Mouse (Mus musculus) cerebellum, adult 18-20 months (tissue): Measurements from ENCODE around the gene 4931428F04Rik.

ENCODE experiments used
- DNase-seq, 2 experiments: peaks; one replicate each; pipeline ENCODE4 v3.0.0; 2021

The 4931428F04Rik gene

DNA sequence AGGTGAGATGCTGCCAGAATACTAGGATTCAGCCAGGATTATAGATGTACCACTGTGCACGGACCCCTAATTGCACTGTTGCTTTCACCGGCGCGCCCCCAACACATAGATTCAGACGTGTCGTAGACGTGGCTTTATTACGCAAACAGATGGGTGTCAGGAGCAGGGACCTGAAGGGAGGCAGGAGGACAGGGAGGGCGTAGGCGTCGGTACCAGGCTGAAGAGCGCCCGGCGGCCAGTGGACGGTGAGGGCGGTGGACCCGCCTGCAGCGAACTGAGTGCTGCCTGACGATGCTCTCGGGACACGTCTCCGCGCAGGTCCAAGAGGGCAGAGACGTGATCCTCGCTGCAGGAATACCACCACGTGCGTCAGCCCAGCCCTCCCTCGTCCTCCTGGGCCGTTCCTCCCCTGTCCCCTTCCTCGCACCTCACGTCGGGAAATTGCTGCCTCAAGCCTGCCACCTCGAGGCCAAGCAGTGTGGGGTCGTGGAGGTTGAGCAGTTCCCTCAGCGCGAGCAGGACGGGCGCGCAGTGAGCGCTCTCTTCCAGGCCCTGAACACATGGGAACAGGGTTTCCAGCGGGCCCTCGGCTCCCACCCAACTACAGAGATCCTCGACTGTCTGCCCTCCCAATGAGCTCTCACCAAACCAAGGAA, at the start of gene 4931428F04Rik:
Gene 4931428F04Rik (minus strand): TSS at position 60 of the 656 bp plus-strand sequence.
- DNase-seq: peak; percentile 70 to 75

DNA sequence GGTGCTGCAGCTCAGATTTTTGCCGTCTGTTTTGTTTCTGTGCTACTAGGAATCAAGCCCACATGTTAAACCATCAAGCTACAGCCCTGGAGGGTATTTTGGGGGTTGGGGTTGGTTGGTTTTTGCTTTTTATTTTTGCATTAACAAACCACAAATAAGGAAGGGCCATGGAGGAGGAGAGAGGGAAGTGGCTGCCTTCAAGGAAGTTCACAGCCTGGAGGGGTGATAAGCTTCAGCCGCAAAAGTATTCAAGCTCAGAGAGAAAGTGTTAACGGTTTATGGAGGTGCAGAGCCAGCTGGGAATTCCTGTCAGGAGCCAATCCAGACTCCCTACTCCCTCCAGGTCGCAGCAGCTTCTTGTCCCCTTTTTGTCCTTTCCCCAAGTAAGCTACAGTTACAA, 49.3 kb upstream of the 4931428F04Rik start:
- no peak for DNase-seq

DNA sequence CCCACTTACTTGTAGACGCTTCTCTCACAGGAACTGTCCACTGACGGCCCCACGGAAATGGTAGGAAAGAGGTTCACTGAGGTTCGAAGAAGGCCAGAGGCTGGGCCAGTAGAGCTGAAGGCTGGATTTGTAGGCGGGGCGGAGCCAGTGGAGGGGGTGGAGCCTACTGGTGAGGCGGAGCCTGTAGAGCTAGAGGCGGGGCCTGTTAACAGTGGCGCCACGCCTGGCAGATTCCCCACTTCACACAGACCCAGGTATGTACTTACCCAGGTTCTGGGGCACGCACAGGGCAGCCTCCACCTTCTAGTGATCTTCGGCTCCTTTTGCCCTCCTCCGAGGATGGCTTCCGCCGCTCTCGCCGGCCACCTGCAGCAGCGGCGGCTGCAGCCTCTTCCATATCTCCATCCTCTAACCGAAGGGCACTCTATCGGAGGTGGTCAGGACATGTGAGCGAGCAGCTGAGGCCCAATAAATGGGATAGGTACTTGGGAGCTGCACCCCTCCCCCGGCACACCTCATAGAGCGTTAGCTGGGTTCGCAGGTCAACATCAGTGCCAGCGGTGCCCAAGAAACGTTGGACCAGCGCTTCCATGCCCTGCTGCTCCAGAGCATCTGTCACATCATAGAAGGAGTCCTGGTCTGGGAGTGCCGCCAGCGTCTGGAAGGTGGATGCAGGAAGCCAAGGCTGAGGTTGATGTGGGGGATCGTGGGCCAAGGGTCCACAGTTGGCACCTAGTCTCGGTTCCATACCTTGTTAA, 46.9 kb upstream of the 4931428F04Rik start:
- no peak for DNase-seq

DNA sequence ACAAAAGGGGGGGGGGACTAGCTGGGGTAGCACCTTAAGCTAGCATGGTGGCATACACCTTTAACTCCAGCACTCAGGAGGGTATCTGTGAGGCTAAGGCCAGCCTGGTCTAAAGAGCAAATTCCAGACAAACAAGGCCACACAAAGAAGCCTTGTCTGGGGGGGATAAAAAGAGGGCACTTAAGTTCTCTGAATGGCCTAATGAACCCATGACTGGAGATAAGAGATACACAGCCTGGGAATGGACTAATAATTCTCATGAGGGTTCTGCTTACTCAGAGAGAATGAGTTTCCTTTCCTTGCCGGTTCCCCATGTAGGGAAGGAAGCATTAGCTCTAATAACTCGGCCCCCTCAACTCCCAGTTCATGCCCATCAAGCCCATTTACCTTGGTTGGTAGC, 42.9 kb upstream of the 4931428F04Rik start:
- DNase-seq: no peak

DNA sequence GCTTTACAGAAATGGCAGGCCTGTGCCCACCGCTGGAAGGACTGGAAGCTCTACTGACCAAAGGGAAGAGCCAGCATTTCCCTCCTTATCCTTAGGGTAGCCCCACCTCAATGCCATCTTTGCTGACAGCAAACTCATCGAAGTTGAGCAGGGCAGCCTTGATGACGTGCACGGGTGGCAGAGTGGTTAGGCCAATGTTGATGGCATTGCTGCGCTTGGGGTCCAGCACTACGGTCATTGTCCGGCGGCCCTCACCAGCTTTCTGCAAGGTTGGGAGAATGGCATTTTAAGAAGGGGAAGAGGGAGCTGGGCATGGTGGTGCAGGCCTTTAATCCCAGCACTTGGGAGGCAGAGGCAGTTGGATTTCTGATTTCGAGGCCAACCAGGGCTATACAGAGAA, 42.3 kb upstream of the 4931428F04Rik start:
- DNase-seq: no peak

DNA sequence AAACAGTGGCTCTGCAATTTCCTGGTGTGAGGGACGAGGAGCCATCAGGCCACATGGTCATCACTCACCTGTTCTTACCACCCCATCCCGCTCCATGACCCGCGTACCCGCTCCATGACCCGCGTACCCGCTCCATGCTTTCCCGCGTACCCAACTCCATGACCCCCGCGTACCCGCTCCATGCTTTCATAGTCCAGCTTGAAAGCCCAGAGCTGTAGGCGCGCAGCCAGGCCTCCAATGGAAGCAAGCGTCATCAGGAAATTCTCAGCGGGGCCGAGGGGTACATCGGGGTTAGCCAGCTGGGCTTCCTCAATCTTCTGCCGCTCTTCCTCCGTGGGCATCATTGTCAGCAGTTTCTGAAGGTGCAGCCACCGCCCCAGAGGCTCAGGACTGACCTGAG, 41.8 kb upstream of the 4931428F04Rik start:
- DNase-seq: no peak

DNA sequence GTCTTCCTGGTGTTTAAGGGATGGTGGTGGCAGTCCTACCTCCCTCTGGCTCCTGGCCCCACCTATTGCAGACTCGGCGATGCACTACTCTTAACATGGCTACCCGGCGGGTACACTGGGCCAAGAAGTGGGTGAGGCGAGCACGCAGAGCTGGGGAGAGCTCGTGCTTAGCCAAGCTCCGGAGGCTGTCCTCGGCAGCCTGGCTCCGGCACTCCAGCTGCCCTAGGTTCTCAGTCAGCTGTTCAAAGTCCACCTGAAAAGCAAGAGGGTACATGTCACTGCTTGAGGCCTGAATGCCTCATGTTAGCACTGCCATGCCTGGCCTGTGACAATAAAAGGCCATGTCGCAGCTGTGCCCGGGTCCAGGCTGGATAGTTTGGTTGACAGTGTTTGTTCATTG, 40.7 kb upstream of the 4931428F04Rik start:
- no peak for DNase-seq

DNA sequence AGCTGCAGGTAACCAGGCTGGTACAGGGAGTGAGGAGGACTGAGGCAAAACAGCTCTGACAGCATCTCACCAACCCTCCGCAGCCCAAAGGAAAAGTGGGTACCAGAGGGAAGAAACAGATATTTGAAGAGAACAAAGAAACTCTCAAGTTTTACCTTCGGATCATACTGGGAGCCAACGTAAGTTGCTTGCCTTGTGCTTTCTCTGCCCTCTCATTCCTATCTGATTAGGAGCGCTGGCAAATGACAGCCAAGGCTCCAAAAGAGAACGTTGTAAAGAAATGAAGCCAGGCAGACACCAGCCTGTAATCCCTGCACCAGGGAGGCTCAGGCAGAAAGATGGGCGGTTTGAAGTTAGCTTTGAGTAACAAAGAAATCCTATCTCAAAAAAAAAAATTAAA, 37.3 kb upstream of the 4931428F04Rik start:
- DNase-seq: no peak

DNA sequence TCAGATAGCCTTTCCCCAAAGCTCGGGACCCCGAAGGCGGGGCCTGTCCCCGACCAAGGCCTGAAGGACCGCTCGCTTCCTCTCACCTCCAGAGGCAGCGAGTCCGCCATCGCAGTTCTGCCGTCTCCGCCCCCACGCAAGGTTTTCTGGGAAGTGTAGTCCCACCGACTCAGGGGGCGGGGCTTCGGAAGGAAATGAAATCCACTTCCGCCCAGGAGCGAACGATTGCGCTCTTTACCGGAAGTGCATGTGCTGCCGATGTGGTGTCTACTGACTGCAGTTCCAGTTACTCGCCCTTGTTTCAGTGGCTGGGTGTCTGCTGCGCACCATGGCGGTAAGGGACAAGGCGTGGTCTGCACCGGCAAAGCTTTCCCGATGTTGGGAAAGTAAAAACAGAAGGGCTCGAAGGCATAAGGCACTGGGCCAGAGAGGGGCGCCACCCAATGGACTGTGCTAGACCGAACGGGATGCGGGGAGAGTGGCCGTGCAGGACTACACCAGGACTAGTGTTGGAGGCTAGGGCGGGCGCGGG, 36.5 kb upstream of the 4931428F04Rik start, which contains the start of the genes Lrrc29 and Tmem208:
Gene Lrrc29 (minus strand): TSS at position 138 of the 532 bp plus-strand sequence.
Gene Tmem208 (plus strand): TSS at position 214 of the 532 bp plus-strand sequence.
- peak; percentile 98 for DNase-seq

DNA sequence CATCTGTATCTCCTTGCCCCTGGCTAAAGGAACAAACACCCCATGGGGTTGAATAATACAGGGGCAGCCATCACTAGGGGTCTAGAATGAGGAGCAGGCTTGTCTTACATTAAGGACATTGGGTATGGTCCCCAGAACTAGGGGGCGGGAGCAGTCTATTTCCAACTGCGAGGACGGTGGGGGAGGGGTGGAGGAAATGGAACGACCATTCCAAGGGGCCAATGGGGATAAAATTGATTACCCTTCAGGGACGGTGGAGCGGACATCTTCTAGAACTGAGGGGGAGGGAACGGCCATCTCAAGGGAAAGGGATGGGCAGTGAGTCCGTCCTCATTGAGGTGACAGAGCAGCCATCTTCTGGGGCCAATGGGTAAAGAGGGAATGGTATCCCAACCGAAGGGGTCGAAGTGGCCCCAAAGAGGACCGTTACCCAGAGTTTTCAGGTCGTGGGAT, 36.0 kb upstream of the 4931428F04Rik start:
- no peak for DNase-seq

DNA sequence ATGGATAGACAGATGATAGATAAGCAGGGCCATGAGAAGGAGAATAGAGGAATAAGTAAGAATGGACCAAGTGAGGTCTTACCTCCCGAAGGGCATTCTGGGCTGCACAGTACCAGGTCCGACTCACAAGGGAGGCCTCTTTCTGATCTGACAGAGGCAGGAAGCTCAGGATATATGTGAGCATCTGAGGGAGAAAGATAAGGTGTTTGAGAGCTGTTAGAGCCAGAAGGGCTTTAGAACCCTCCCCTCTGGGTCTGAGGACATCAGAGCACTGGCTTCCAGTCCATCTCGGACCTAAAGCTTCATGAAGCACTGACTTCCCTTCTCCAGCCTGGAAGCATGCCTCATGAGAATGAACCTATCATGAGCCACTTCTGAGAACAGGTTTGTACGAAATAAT, 33.5 kb upstream of the 4931428F04Rik start:
- DNase-seq: no peak

DNA sequence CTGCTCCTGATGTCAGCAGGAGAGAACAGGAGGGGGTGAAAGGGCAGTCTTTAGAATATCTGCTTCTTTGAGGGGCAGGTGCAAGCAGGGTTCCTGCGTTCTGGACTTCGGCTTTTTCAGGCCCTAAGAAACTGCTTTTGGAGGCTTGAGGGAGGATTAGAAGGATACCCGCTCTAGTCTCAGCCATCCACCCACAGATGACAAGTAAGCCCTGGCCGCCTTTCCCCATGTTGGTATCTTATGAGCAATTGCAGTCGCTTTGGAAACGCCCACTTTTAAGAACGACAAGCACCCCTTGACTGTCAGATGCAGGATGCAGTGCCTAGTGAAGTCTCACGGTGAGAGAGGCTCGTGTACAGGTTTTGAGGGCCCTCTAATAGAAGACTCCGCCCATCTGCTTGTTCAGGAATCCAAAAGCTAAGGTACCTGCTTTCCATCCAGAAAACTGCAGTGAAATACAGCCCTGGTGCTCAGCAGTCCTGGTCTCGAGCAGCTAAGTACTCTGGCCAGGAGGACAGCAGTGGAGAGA, 29.1 kb upstream of the 4931428F04Rik start:
- DNase-seq: no peak

DNA sequence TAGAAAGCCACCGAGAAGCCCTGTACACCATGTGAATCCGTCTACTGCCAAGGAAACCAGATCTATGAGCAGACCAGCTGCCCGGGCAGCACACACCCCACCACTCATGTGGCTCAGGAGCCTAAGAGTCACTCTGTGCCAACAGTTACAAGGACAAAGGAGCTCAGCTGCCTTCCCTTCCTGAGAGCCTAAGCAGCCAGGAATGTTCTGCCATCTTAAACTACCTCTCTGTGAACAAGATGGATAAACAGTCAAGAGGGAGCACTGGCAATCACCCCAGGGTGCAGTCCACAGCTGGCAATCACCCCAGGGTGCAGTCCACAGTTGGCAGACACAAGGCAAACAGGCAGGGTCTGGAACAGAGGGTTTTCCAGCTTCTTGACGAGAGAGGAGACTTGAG, 28.3 kb upstream of the 4931428F04Rik start:
- DNase-seq: no peak

DNA sequence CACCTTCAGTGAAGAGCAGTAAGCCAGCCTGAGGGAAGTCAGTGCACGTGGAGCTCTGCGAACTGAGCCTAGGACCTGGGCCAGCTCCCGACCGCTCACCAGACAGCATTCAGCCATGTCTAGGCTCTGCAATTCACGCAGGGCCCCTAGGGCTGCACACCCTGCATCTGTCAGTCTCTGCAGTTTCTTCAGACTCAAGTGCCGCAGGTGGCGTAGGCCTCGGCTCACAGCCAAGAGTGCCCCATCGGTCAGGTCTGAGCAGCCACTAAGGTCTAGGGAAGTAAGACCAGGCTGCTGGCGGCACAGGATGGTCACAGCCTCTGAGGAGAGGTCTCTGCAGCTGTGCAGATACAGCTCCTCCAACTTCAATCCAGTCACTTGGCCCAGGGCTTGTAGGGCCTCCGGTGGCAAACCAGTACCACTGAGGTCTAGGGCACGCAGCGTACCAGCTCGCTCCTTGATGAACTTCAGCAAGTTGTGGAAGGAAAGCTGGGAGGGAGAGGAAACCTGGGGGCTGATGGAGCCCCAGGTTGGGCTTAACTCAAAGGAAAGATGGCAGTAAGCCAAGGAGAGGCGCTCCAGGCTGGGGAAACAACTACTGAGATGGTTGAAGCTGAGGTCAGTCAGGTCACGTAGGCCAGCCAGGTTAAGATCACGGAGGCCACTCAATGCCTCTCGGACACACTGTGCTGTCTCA, 25.6 kb upstream of the 4931428F04Rik start:
- DNase-seq: peak; percentile 61 to 64

DNA sequence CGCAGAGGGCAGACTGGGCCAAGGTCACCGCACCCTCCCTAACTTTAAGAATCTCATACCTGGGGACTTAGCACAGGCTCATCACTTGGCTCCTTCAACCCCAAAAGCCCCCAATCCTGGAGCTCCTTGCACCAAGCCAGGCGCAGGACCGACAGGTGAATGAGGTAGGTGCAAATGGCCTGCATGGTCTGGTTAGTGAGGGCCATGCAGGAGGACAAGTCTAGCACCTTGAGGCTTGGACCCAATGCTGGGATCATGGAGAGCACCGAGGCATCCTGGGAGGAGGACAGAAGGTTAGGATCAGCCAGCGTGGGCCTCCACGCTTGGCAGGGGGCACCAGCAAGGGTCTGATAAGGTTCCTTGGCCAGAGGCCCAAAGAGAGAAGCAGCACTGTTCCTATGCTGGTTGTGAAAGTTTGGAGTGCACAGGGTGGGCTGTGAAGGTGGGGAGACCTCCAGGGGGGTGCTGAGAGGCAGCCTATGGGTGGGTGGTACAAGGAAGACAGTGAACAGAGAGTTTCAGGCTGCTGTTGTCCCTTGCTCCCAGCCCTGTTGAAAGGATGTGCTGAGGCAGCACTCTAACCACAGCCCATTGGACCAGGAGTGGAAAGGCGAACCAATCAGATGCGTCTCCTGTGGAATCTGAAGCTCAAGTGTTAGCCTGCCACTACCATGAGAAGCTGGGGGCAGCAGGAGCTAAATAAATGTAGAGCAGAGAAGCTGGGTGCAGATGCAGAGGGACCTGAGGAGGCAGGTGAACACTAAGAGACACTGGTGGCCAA, 24.1 kb upstream of the 4931428F04Rik start:
- DNase-seq: no peak

DNA sequence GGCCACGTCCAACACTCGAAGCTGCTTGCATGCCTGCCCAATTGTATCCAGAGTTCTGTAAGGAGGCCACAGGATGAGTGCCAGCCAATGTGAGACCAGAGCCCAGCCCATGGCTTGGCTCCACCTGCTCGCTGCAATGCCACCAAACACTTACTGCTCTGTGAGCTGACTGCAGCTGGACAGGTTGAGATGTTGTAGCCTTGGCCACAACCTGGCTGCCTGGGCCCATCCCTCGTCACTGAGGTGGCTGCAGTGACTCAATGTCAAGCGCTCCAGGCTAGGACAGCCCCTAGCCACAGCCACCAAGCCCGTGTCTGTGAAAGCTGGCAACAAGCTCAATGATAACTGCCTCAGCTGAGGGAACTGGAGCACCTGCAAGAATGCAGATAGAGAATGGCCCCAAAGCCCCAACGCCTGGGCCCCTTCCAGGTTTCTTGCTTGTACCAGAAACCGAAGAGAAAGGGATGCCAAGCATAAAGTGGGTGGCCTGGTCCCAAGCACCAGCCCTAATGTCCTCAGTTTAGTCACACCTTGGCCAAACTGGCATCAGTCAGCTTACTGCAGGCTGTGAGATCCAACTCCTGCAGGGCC, 23.3 kb upstream of the 4931428F04Rik start:
- peak in 1 of 2 experiments; percentile 55 for DNase-seq

DNA sequence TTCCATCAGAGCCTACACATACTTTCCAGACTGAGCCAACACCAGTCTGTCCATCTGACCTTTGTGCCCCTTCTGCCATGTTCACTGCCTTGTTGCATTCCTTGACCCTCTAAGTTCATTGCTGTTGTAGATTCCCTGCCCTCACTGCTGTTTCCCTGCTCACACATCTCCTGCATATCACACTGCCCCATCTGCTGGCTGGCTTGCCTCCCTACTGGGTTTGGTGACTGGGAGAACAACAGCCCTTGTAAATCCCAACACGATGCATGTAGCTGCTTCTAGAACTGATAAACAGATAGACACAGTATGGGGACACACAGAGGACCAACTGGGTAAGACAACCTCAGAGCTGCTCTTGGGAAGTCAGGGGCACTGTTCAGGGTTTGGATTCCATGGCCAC, 22.1 kb upstream of the 4931428F04Rik start:
- no peak for DNase-seq

DNA sequence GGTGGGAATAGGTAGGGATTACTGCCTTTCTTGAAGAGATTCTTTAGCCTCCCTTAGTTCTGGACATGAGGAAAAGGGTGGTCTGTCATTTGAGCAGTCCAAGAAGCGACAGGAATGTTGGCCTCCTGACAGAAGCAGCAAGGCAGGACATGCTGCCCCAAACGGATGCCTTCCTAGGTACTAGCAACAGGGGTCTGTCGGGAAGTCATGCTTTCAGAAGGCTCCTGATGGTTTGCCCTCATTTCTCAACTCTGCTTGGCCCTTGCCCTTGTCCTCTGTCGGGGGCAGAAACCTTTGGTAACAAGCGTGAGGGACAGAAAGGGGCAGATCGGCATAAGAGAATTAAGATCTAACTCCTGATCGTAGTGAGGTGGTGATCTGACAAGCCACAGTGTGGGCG, 20.5 kb upstream of the 4931428F04Rik start:
- DNase-seq: peak in 1 of 2 experiments; percentile 46

DNA sequence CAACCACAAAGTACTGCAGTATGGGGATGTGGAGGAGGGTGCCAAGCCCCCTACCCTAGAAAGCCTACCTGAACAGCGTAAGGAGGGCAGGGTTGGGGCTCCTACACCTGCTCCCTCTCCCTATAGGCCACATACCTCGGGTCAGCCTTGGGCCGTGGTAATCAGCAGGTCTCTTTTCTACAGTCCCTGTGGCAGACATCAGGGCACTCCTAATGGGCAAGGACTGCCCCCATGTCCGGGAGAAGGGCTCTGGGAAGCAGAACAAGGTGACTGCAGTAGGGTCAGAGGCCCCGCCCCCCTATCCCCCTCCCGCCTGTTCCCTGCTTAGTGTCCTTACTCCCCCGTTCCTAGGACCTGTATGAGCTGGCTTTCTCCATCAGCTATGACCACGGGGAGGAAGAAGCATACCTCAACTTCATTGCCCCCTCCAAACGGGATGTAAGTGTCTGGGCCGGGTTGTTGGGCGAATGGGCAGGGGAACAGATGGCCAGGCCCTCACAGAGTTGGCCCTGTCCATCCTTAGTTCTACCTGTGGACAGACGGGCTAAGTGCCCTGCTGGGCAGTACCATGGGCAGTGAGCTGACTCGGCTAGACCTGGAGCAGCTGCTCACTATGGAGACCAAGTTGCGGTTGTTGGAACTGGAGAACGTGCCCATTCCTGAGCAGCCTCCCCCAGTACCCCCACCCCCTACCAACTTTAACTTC, 19.6 kb upstream of the 4931428F04Rik start:
- peak; percentile 93 to 95 for DNase-seq

DNA sequence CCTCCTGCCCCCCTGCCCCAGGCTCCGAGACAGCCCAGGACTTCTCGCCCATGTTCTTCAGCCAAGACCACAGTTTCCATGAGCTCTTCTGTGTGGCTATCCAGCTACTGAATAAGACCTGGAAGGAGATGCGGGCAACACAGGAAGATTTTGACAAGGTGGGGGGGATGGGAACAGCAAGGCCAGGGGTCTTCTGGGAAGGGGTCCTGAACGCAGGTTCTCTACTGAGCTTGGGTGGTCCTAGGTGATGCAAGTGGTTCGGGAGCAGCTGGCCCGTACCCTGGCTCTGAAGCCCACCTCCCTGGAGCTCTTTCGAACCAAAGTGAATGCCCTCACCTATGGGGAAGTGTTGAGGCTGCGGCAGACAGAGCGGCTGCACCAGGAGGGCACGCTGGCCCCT, 18.8 kb upstream of the 4931428F04Rik start:
- peak in 1 of 2 experiments; percentile 43 for DNase-seq

DNA sequence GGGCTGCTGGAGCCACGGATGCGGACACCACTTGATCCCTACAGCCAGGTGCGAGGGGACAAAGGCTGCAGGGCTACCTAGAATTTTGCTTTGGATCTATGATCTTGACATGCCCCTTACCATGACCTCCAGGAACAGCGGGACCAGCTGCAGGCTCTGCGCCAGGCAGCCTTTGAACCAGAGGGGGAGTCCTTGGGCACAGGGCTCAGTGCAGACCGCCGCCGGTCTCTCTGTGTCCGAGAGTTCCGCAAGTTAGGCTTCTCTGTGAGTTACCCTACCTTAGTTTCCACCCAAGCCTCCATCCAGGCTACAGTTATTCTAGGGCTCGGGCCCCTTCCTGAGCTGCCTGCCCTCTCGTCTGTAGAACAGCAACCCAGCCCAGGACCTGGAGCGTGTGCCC, 18.0 kb upstream of the 4931428F04Rik start:
- DNase-seq: peak in 1 of 2 experiments; percentile 37
